Mouse (Mus musculus): ENCODE results near the gene Il4. TPM values are rescaled to one million over a fixed set of nuclear protein-coding genes. Genes with fewer than 3 reads are reported as not detected.
"Not testable (repeated sequence)": the region's sequence is repeated elsewhere in the genome, so short reads cannot be mapped to it uniquely, and the experiment has no call there.

Gene Il4
- total RNA-seq, 4 experiments from 2014 or later = not detected

- peak; percentile 84 to 90 for DNase-seq (ENCODE audit: low spot score in 2 of 2)
Observed at GRCm38 (mm10) chr11:53567224-53568014, 51.0 kb downstream of the Il4 start, which contains the start of gene Kif3a. Gene Kif3a, plus strand, starts transcription at chr11:53567379.

GRCm38 (mm10) chr11:53566646-53567045, 51.8 kb downstream of the Il4 start:
- no peak for DNase-seq (ENCODE audit: low spot score in 2 of 2)

GRCm38 (mm10) chr11:53561986-53562385, 56.5 kb downstream of the Il4 start:
- no peak for DNase-seq (ENCODE audit: low spot score in 2 of 2)

- DNase-seq (ENCODE audit: low spot score in 2 of 2) = not testable (repeated sequence)
Observed at GRCm38 (mm10) chr11:53559980-53560379, 58.5 kb downstream of the Il4 start.

GRCm38 (mm10) chr11:53557992-53558391, 60.5 kb downstream of the Il4 start:
- DNase-seq (ENCODE audit: low spot score in 2 of 2) = not testable (repeated sequence)

GRCm38 (mm10) chr11:53556529-53556928, 61.9 kb downstream of the Il4 start:
- not testable (repeated sequence) for DNase-seq (ENCODE audit: low spot score in 2 of 2)

Other genes starting within 250 kb of the Il4 start
- gene Leap2, start 195.5 kb downstream of the Il4 start, total RNA-seq (2022) = not detected
- 1,000 to 10,000 TPM; 1,108 to 1,285 (median 1,159) TPM for gene Uqcrq, start 187.8 kb downstream of the Il4 start, total RNA-seq (2022)
- gene Gdf9, start 187.6 kb downstream of the Il4 start, total RNA-seq (2022) = under 1 TPM; 0.27 to 0.56 (median 0.28) TPM
- gene Gm10447, start 161.6 kb downstream of the Il4 start, total RNA-seq (2022) = under 1 TPM in 1 of 4 experiments, not detected in 3; 0.11 TPM
- 1 to 10 TPM in 1 of 4 experiments, under 1 TPM in 3; 0.29 to 1.2 (median 0.74) TPM for gene Shroom1, start 161.5 kb downstream of the Il4 start, total RNA-seq (2022)
- gene Gm9837, start 148.2 kb downstream of the Il4 start, total RNA-seq (2022) = not detected
- gene Gm9945, start 138.5 kb downstream of the Il4 start, total RNA-seq (2022) = not detected
- under 1 TPM in 1 of 4 experiments, not detected in 3; 0.13 TPM for gene Sowaha, start 138.4 kb downstream of the Il4 start, total RNA-seq (2022)
- gene Sept8, start 99.4 kb downstream of the Il4 start, total RNA-seq (2022) = 1 to 10 TPM; 4.5 to 8.4 (median 7.1) TPM
- gene Kif3a, start 51.3 kb downstream of the Il4 start, total RNA-seq (2022) = 1 to 10 TPM; 3.0 to 6.8 (median 4.0) TPM
- gene Il13, start 16.0 kb upstream of the Il4 start, total RNA-seq (2022) = not detected
- 1 to 10 TPM; 3.8 to 4.7 (median 4.5) TPM for gene Rad50, start 88.7 kb upstream of the Il4 start, total RNA-seq (2022)
- gene Il5, start 102.1 kb upstream of the Il4 start, total RNA-seq (2022) = not detected
- 1 to 10 TPM; 3.2 to 5.8 (median 4.4) TPM for gene Irf1, start 151.3 kb upstream of the Il4 start, total RNA-seq (2022)
- gene Gm17334, start 154.5 kb upstream of the Il4 start, total RNA-seq (2022) = under 1 TPM in 2 of 4 experiments, not detected in 2; 0.34 to 0.48 TPM
- 1 to 10 TPM in 2 of 4 experiments, under 1 TPM in 2; 0.36 to 2.1 (median 1.3) TPM for gene Gm12216, start 240.6 kb upstream of the Il4 start, total RNA-seq (2022)